8 mouse cellular contexts compared by ENCODE assay signal in genomic region chr4:132421923-132422782, GRCm38 (mm10). TPM values are rescaled to one million over a fixed set of nuclear protein-coding genes. Genes with fewer than 3 reads are reported as not detected.
DNase-seq lines count a peak whose midpoint lies in the region; ATAC-seq and TF ChIP-seq lines count a peak whose summit lies in the region.

Gene Phactr4 (minus strand): TSS chr4:132422489.

- H3K27ac ChIP-seq in forebrain, embryonic 13.5 days: peak within 1 kb of the TSS; percentile 96
- H3K27ac ChIP-seq in neural tube, embryonic 15.5 days (replicated peaks): peak within 1 kb of the TSS; percentile 92

- intact Hi-C loops in heart, postnatal 14 days (cut with DNase I): loop anchor here (5.0 kb wide), 2 partner anchors 40 to 90 kb away; partner anchors contain the start of genes Med18 and Sesn2

- peaks cover 22% of the 10 kb centered on the region for H3K4me1 ChIP-seq in E14TG2a.4 (replicated peaks; ENCODE audit: low read depth, low read length)
- H3K4me1 ChIP-seq in forebrain, embryonic 13.5 days: peaks cover 20% of the 10 kb centered on the region
- H3K4me1 ChIP-seq in neural tube, embryonic 15.5 days: peaks cover 21% of the 10 kb centered on the region

- no peaks in the 10 kb centered on the region for H3K9me3 ChIP-seq in E14TG2a.4 (ENCODE audit: low read length)
- H3K9me3 ChIP-seq in forebrain, embryonic 13.5 days (replicated peaks): 0 out of 2 replicates have a peak, but pooled peaks cover 3% of the 10 kb centered on the region
- no peaks in the 10 kb centered on the region for H3K9me3 ChIP-seq in neural tube, embryonic 15.5 days (replicated peaks)

- DNase-seq in c-Kit-positive CD71-positive TER-119-positive erythroid progenitor cells, embryonic 14.5 days (ENCODE audit: low spot score): peak; percentile 76
- DNase-seq in heart, postnatal 14 days: peak; percentile 97 to 98
- peak; percentile 93 for DNase-seq in layer of hippocampus, adult 11-12 months (ENCODE audit: low spot score)
- DNase-seq in lung, adult 18-20 months: peak; percentile 98 to 99
- peak; percentile 99 for DNase-seq in testis, postnatal 14 days (ENCODE audit: low spot score)

- no peaks in the 10 kb centered on the region for H3K27me3 ChIP-seq in E14TG2a.4 (ENCODE audit: insufficient read depth, low read length)
- no peaks in the 10 kb centered on the region for H3K27me3 ChIP-seq in forebrain, embryonic 13.5 days
- no peaks in the 10 kb centered on the region for H3K27me3 ChIP-seq in neural tube, embryonic 15.5 days (replicated peaks)

- no peaks in the 10 kb centered on the region for H3K36me3 ChIP-seq in E14TG2a.4 (ENCODE audit: insufficient read depth, low read length)
- no peaks in the 10 kb centered on the region for H3K36me3 ChIP-seq in forebrain, embryonic 13.5 days (ENCODE audit: poor library complexity, severe bottlenecking)
- no peaks in the 10 kb centered on the region for H3K36me3 ChIP-seq in neural tube, embryonic 15.5 days

- WGBS in forebrain, embryonic 13.5 days: under 1% methylated on average over 59 of the region's 73 CpGs
- WGBS in neural tube, embryonic 15.5 days: under 1% methylated on average over 69 of the region's 73 CpGs

- H3K4me3 ChIP-seq in E14TG2a.4 (replicated peaks; ENCODE audit: low read length): peak within 1 kb of the TSS; percentile 95
- peak within 1 kb of the TSS; percentile 78 for H3K4me3 ChIP-seq in forebrain, embryonic 13.5 days
- H3K4me3 ChIP-seq in neural tube, embryonic 15.5 days (replicated peaks): peak within 1 kb of the TSS; percentile 91

- H3K4me2 ChIP-seq in forebrain, embryonic 13.5 days: peak within 1 kb of the TSS; percentile 64
- peak within 1 kb of the TSS; percentile 85 for H3K4me2 ChIP-seq in neural tube, embryonic 15.5 days

- TF ChIP-seq CTCF in E14TG2a.4 (conservative IDR thresholded peaks at IDR 0.05; ENCODE audit: low read length): no peak

- peak; percentile 98 for ATAC-seq in forebrain, embryonic 13.5 days
- peak; percentile 97 for ATAC-seq in neural tube, embryonic 15.5 days (ENCODE audit: low FRiP score)

- peak within 1 kb of the TSS; percentile 90 for H3K9ac ChIP-seq in forebrain, embryonic 13.5 days
- peak within 1 kb of the TSS; percentile 68 for H3K9ac ChIP-seq in neural tube, embryonic 15.5 days (replicated peaks)

RNA-seq across cellular contexts. Expression of gene Phactr4, which starts in this region (rescaled TPM):
- 17.5 and 18.7 TPM in 2 replicates for polyA plus RNA-seq in forebrain, embryonic 13.5 days (2015; fragmentation: Nextera tagmentation; extraction: Ambion mirVana)
- total RNA-seq in heart, postnatal 14 days (2021): 10 to 100 TPM; 28.4 to 29.8 TPM
- polyA plus RNA-seq in neural tube, embryonic 15.5 days (2015; fragmentation: Nextera tagmentation; extraction: Ambion mirVana): 6.5 and 8.5 TPM in 2 replicates

Comparison
In these comparisons a context has a peak if more than half of its experiments do, and no peak if none do; other contexts are left out.
1. Peak in every context shown above with its lines: DNase-seq, ATAC-seq, H3K4me3 ChIP-seq and H3K27ac ChIP-seq.